Mouse (Mus musculus) thymus, adult 2 months (tissue): Measurements from ENCODE around the gene Klhl2. TPM values are rescaled to one million over a fixed set of nuclear protein-coding genes. Genes with fewer than 3 reads are reported as not detected.

ENCODE experiments used
- DNase-seq: peaks from one replicate; pipeline ENCODE4 v3.0.0; 2021
- H3K27ac ChIP-seq: fragments of 200-500 bp; 2 replicates; pipeline ENCODE4 v1.5.1; 2012; ENCODE audit warnings: low read length, control low read depth; ENCODE audit not compliant: control insufficient read depth, insufficient read depth
- H3K27me3 ChIP-seq: fragments of 200-500 bp; 2 replicates; pipeline ENCODE4 v1.6.1; 2012; ENCODE audit warnings: mild to moderate bottlenecking, low read length, moderate library complexity, mixed read lengths; ENCODE audit not compliant: control insufficient read depth, insufficient read depth
- H3K36me3 ChIP-seq: fragments of 200-500 bp; 2 replicates; pipeline ENCODE4 v1.6.1; 2012; ENCODE audit warnings: mild to moderate bottlenecking, low read length, moderate library complexity; ENCODE audit not compliant: control insufficient read depth, insufficient read depth
- H3K4me1 ChIP-seq: fragments of 200-500 bp; replicated peaks from 2 replicates; pipeline ENCODE4 v1.6.1; 2012; ENCODE audit warnings: low read length; ENCODE audit not compliant: control insufficient read depth, insufficient read depth
- H3K4me3 ChIP-seq: fragments of 200-500 bp; 2 replicates; pipeline ENCODE4 v1.5.1; 2012; ENCODE audit warnings: mild to moderate bottlenecking, low read length, control low read depth, moderate library complexity; ENCODE audit not compliant: control insufficient read depth, insufficient read depth
- CTCF ChIP-seq: fragments of 200-500 bp; IDR thresholded peaks from 2 replicates; pipeline ENCODE4 v1.5.1; 2012; ENCODE audit warnings: mild to moderate bottlenecking, control low read depth, low read length, moderate library complexity, borderline replicate concordance; ENCODE audit not compliant: control insufficient read depth, poor library complexity, insufficient read depth; ENCODE audit errors: extremely low read depth
- POLR2A ChIP-seq: fragments of 200-500 bp; IDR thresholded peaks from 2 replicates; pipeline ENCODE4 v1.6.1; 2012; ENCODE audit warnings: mild to moderate bottlenecking, low read length, control low read depth, moderate library complexity; ENCODE audit not compliant: control insufficient read depth, poor library complexity, insufficient read depth; ENCODE audit errors: extremely low read depth
- WGBS: fragments of 180-500 bp; shearing (Covaris S2); methylation state at CpG from one replicate; pipeline ENCODE4 v1.1.7; 2018; 5-methylcytosine and 5-hydroxymethylcytosine counted together
- polyA plus RNA-seq: library from polyadenylated mRNA; depleted of rRNA; stranded (reverse); fragments of >200 nt; gene quantifications from 2 replicates; pipeline ENCODE4 v1.2.3, GENCODE M21; 2012

The Klhl2 gene
- polyA plus RNA-seq, 1 experiment = 8.2 TPM

DNA sequence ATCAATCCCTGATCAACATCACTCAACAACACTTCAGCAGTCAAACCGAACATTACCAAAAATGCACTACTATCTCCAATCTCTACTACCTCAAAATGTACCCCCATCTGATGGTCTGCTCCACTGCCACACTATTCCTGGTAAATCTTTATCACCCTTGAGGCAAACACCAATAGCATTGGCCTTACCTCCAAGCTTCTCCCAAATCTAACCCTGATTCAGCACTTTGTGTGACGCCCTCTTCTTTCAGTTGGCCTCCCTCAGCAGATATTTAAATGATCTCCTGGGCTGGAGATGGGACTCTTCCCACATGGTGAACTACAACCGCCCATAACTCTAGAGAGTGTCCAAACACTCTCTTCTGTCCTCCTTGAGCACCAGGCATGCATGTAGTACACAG is 51.3 kb downstream of the Klhl2 start:
- no peak overlapping the region for H3K27ac ChIP-seq
- H3K4me1 ChIP-seq = no peaks in the 10 kb centered on the region
- no peak for DNase-seq
- no peak for TF ChIP-seq CTCF
- no peak for TF ChIP-seq POLR2A
- H3K4me3 ChIP-seq = no peak overlapping the region
- no peaks in the 10 kb centered on the region for H3K36me3 ChIP-seq
- WGBS = 97% methylated on average over 3 of the region's 3 CpGs
- H3K27me3 ChIP-seq = no peaks in the 10 kb centered on the region

DNA sequence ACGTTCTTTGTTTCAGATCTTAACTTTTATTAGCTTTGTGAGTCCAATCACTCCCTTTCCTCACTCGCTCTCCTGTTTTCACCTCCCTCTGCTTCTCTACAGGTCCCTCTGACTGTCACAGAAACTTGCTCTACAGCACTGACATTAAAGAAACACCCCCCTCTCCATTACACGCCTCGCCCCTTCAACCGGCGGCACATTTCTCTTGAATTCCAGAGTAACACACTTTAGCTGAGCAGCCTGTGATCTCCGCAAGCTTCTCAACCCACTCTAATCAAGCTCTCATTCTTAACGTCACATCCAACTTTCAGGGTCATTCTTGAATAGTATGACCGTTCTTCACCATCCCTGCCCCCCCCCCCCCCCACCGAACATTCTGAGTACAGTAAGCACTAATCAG is 52.1 kb downstream of the Klhl2 start:
- no peak for TF ChIP-seq POLR2A
- TF ChIP-seq CTCF = no peak
- WGBS = 97% methylated on average over 10 of the region's 10 CpGs

DNA sequence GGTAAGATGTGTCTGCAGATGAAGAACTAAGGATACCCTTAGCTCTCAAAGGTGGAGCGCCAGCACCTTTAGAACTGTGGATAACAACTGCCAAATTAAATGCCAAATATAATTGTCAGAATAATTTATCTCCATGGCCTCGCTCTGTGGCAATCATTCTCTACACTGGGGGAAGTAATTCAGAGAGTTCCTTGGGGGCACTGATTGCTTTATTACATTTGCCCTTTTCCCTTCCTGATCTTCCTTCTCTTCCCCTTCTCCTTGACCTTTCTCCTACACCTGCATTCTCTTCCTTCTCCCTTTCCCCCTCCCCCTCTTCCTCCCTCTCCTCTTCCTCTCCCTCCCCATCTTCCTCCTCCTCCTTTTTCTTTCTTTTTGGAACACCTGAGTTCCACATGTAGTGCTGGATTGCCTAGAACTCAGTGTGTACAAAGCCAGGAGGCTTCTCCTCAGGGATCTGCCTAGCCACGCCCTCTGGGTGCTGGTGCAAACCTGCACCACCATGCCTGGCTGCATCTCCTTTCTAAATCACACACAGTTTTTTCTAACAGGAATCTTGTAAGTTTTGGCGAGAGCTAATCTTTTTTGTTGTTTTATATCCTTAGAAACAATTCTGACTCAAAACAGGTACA is 58.5 kb downstream of the Klhl2 start:
- H3K27me3 ChIP-seq = no peaks in the 10 kb centered on the region
- no peak for TF ChIP-seq POLR2A
- TF ChIP-seq CTCF = no peak
- no peak for DNase-seq
- H3K4me3 ChIP-seq = no peak overlapping the region
- H3K27ac ChIP-seq = no peak overlapping the region
- 94% methylated on average over 4 of the region's 4 CpGs for WGBS
- no peaks in the 10 kb centered on the region for H3K36me3 ChIP-seq
- H3K4me1 ChIP-seq = peaks cover 6% of the 10 kb centered on the region

More for the DNA sequence above, 52.1 kb downstream of the Klhl2 start:
- DNase-seq = no peak
- H3K36me3 ChIP-seq = no peaks in the 10 kb centered on the region
- H3K27ac ChIP-seq = no peak overlapping the region
- no peak overlapping the region for H3K4me3 ChIP-seq
- H3K4me1 ChIP-seq = no peaks in the 10 kb centered on the region
- no peaks in the 10 kb centered on the region for H3K27me3 ChIP-seq

DNA sequence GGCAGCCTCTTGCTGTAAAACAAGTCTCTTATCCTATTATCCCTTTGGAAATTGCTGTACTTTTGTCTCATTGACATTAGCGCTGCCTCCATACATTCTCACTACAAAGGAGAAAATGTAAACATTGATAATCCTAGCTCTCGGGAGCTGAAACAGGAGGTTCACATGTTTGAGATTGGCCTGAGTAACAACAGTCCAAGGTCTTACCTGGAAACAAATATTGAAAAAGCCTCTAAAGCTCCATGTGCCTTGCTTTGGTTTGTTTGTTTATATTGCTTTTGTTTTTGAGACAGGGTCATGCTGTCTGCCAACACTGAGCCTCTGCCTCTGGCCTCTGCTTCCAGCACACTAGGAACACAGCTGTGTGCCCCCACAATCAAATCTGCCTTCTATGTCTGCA is 59.4 kb downstream of the Klhl2 start:
- H3K27ac ChIP-seq = no peak overlapping the region
- no peak for DNase-seq
- no peaks in the 10 kb centered on the region for H3K36me3 ChIP-seq
- WGBS = 94% methylated on average over 2 of the region's 2 CpGs
- H3K4me1 ChIP-seq = peaks cover 6% of the 10 kb centered on the region
- TF ChIP-seq POLR2A = no peak
- TF ChIP-seq CTCF = no peak
- no peak overlapping the region for H3K4me3 ChIP-seq
- no peaks in the 10 kb centered on the region for H3K27me3 ChIP-seq

DNA sequence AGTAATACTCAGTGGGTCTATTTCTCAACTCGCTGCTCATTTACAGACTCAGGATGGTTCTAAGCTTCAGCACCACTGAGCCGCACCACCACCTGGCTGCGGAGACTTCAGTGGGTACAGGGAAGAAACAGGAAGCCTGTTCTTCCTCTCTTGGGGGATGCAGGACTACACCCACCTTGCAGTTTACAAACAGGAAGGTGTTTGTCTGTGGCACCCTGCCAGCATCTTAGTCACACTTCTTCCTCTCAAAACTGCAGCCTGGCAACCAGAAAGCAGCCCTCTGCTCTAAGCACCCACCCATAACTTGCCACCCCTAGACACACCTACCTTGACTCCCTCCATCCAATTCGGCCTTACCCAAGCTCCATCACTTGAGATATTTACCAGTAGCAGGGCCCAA is 61.1 kb downstream of the Klhl2 start:
- no peaks in the 10 kb centered on the region for H3K27me3 ChIP-seq
- 32% methylated on average over 4 of the region's 4 CpGs for WGBS
- no peaks in the 10 kb centered on the region for H3K36me3 ChIP-seq
- H3K27ac ChIP-seq = no peak overlapping the region
- no peak for TF ChIP-seq POLR2A
- TF ChIP-seq CTCF = no peak
- no peak overlapping the region for H3K4me3 ChIP-seq
- peak; percentile 71 for DNase-seq
- H3K4me1 ChIP-seq = peaks cover 6% of the 10 kb centered on the region

DNA sequence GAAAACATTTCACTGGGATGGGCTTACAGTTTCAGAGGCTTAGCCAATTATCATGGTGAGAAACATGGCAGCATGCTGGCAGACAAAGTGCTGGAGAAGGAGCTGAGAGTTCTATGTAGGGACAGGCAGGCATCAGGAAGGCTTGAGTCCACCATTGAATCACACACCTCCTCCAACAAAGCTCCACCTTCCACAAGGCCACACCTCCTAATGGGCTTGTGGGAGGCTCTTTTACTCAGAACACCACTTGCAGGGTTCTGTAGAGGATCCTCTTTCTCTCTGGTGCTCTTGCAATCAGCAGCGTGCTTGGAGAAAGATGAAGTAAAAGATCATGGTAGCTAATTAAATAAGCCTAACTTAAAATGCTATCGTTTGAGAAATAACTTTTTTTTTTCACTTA is 63.0 kb downstream of the Klhl2 start:
- no peak overlapping the region for H3K27ac ChIP-seq
- no peak for DNase-seq
- WGBS = 93% methylated on average over 2 of the region's 2 CpGs
- H3K4me3 ChIP-seq = no peak overlapping the region
- no peaks in the 10 kb centered on the region for H3K36me3 ChIP-seq
- TF ChIP-seq POLR2A (no peak), CTCF (no peak)
- peaks cover 6% of the 10 kb centered on the region for H3K4me1 ChIP-seq
- no peaks in the 10 kb centered on the region for H3K27me3 ChIP-seq

DNA sequence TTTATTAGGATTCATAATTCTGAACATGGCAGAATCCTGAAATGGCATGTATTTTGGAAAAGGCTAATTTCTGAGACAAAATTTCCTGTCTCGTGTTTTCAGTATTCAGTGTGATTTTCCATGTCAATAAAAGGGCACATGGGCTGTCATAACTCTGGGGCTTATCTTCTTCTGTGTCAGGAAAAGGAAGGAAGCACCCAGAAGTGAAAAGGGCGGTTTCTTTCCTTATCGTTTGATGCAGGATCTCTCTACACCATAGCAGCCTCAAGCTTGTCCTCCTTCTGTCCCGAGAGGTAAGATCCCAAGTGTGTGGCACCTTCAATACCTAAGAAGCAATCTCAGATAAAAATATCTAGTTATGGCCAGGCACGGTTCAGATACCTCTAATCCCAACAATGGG is 65.6 kb downstream of the Klhl2 start:
- 91% methylated on average over 5 of the region's 5 CpGs for WGBS
- H3K4me1 ChIP-seq = peaks cover 4% of the 10 kb centered on the region
- TF ChIP-seq CTCF (no peak), POLR2A (no peak)
- H3K4me3 ChIP-seq = no peak overlapping the region
- H3K27me3 ChIP-seq = no peaks in the 10 kb centered on the region
- no peaks in the 10 kb centered on the region for H3K36me3 ChIP-seq
- no peak overlapping the region for H3K27ac ChIP-seq
- no peak for DNase-seq
